Mouse (Mus musculus): ENCODE measurements at regions not wholly inside any gene's neighbourhood (a gene's known extent, or its start where the extent isn't known, plus 50 kb on each side); places are given as distances from the start of the nearest gene placed in this dataset.

DNA sequence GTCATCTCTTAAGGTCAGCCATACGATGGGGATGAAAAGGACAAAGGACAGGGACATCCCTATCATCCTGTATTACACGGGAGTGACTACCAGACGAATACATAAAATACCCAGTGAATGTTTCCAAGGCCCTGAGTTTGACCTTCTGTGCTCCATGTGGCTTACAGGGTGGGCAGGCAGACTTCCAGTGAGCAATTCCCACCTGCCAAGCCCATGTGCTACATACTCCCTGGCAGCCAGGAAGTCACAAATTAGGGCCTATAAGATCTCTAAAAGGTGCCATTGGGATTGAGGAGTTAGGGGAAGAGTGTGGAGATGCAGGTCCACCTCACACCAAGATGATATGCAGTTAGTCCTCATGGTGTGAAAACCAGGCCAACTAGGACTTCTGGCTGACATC is 233.1 kb upstream of the Kazn start:
- DNase-seq (ENCODE audit: low read depth, low spot score), result no peak

GRCm38 (mm10) chr4:142470784-142471183 is 231.6 kb upstream of the Kazn start:
- DNase-seq (ENCODE audit: low read depth, low spot score), result no peak

GRCm38 (mm10) chr4:142467920-142468319 is 228.7 kb upstream of the Kazn start:
- no peak for DNase-seq (ENCODE audit: low read depth, low spot score)

GRCm38 (mm10) chr4:142465226-142465625 is 226.0 kb upstream of the Kazn start:
- DNase-seq (ENCODE audit: low read depth, low spot score), result no peak

DNA sequence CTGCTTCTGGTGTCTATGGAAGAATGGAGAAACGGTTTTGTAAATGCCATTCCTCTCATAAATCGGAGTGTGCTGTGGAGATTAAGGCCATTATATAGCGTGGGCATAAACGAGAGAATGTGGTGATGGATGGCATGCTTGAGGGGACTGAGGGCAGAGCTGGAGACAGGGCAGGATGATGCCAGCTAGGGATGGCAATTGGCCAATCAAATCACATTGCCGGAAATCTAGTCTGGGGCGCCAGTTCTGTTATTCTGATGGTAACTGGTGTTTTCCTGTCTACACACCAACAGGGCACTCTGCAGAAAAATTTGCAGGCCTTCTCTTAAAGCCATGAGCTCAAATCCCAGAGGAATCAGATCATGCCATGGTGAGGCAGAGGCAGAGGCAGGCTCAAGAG is 224.9 kb upstream of the Kazn start:
- no peak for DNase-seq (ENCODE audit: low read depth, low spot score)

DNA sequence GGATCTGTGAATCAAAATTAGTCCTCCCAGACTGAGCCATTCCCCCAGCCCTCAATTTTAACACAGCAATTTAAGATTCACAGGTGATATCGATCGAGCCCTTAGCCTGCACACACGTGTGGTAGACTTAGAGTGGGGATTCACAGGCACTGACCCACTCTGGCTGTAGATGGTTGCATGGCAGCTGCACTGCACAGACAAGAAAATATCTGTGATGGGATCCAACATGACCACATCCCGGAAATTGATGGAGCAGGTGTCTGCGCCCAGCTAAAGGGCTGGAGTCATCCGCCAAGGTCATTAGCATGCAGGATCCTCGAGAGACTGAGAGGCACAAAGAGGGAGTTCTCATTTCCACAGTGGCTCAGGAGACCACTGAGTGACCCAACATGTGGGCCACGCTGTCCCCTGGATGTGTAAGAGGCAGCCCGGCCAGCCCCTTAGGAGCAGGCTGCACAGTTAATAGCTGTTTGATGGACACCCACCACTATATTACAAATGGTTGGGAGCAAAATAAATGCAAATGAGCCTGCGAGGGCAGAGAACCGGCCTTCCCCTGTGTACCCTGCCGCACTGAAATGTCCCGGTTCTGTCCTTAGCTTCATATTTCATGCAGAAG is 221.4 kb upstream of the Kazn start:
- no peak for DNase-seq (ENCODE audit: low read depth, low spot score)

GRCm38 (mm10) chr4:142452614-142453013 is 213.4 kb upstream of the Kazn start:
- no peak for DNase-seq (ENCODE audit: low read depth, low spot score)

GRCm38 (mm10) chr4:142450884-142451283 is 211.7 kb upstream of the Kazn start:
- no peak for DNase-seq (ENCODE audit: low read depth, low spot score)

DNA sequence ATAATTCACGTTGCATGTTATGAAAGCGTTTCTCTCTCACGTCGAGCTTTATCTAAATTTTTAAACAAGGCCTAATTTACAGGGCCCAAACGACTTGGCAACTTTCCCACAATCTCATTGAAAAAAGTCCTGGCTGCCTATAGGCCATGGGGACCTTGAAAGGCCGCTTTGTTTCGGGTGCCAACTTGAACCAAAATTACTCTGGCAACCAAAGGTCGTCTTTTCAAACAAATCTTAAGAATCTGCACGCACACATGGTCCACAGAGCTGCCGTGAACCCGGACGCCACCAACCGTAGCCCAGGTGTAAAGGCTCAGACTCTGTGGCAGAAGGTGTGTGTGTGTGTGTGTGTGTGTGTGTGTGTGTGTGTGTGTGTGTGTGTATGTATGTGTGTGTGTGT is 210.5 kb upstream of the Kazn start:
- no peak for DNase-seq (ENCODE audit: low read depth, low spot score)

- DNase-seq (ENCODE audit: low read depth, low spot score), result no peak
Observed at GRCm38 (mm10) chr4:142449198-142449702, 210.0 kb upstream of the Kazn start.

DNA sequence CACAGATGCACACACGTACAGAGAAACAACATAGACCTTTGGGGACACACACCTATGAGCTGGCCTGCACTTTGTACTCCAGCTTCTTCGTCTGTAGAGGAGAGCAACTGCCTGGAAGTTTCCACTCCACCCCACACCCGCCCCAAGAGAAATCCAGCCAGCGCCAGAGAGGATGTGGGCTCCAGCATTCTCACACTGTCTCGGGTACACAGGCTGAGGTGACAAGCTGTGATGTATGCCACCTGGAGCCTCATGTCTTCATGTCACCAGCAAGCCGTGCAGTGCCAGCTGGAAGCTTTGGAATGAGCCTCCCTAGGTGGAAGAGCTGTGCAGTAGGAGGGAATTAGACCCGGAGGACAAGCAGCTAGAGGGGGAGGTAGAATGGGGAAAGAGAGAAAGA is 208.3 kb upstream of the Kazn start:
- no peak for DNase-seq (ENCODE audit: low read depth, low spot score)

- DNase-seq (ENCODE audit: low read depth, low spot score), result no peak
Observed at GRCm38 (mm10) chr4:142441045-142441444, 201.8 kb upstream of the Kazn start.

- no peak for DNase-seq (ENCODE audit: low read depth, low spot score)
Observed at GRCm38 (mm10) chr4:142439450-142440183, 200.4 kb upstream of the Kazn start.

- DNase-seq (ENCODE audit: low read depth, low spot score), result no peak
Observed at GRCm38 (mm10) chr4:142424596-142424995, 185.4 kb upstream of the Kazn start.

GRCm38 (mm10) chr4:142420427-142420826 is 181.2 kb upstream of the Kazn start:
- DNase-seq (ENCODE audit: low read depth, low spot score), result no peak

- DNase-seq (ENCODE audit: low read depth, low spot score), result no peak
Observed at GRCm38 (mm10) chr4:142414874-142415273, 175.7 kb upstream of the Kazn start.

DNA sequence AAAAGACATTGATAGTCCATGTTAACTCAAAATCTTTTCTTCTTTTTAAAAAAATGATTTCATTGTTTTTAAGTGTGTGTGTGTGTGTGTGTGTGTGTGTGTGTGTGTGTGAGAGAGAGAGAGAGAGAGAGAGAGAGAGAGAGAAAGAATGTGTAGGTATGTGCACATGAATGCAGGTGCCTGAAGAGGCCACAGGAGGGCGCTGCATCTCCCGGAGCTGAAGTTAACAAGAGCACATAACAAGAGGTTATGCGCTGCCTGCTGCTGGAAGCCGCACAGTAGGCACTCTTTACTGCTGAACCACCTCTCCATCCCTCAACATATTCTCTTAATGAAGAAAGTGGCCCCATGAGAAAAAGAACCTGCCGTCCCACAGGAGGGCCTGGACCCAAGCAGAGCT is 172.6 kb upstream of the Kazn start:
- no peak for DNase-seq (ENCODE audit: low read depth, low spot score)

- no peak for DNase-seq (ENCODE audit: low read depth, low spot score)
Observed at GRCm38 (mm10) chr4:142410596-142411573, 171.7 kb upstream of the Kazn start.

DNA sequence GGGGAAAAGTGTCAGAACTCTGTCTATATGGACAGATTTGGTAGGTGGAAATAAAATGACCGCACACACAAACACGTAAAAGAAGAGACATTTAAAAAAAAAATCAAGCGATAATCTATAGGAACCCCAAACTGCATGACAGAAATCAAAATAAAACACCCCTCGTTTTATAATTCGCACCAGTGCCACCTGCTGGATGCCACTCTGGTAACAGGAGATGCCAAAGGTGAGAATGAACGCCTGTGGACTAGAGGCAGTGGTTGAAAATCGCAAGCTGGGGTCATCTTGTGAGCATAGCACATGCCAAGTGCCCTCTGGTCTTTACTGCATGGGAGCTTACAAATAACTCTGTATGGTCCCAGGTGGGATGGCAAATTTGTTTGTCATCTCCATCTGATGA is 158.7 kb upstream of the Kazn start:
- no peak for DNase-seq (ENCODE audit: low read depth, low spot score)

DNA sequence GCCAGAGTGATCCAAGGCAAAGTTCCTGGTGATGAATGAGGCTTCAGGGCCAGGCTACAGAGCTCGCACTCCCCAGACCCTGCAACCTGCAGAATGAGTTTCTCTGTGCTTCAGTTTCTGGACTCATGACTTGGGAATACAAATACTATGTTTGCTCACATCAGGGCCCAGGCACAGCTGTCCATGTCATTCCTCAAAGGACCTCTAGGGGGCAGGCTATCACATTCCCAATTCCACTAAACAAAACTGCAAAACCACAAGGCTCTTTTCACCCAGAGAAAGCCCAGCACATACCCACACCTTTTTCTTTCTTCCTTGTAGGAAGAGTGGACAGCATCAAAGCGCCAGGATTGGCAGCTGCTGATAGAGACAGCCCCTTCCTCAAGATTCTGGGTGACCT is 153.7 kb upstream of the Kazn start:
- no peak for DNase-seq (ENCODE audit: low read depth, low spot score)

DNA sequence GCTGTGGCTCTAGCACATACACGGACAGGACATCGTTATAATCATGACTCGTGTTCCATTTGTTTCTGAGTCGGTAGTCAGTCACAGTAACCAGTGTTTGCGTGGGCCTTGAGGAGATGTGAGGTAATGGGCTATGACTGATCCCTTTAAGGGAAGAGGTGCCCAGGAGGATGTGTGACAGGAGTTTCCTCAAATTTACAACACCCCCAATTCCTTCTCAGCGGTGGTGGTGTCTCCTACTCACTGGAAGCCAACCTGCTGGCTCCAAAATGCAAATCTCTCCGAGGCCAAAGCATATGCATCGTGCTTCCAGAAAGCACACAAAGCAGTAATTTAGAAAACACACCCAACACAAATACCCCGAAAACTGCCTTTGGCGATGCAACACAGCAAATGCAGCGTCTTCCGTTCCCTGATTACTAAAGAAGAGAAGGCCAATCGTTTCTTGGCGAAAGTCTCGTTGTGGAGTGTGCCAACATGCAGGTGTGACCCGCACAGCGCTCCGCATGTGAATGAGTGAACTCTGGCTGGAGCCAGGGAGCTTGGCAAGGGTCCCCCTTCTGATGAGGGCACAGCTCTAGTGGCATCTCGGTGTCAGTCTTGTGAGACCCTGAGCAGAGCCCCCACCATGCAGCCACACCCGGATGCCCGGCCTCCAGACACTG is 151.5 kb upstream of the Kazn start:
- DNase-seq (ENCODE audit: low read depth, low spot score), result no peak

DNA sequence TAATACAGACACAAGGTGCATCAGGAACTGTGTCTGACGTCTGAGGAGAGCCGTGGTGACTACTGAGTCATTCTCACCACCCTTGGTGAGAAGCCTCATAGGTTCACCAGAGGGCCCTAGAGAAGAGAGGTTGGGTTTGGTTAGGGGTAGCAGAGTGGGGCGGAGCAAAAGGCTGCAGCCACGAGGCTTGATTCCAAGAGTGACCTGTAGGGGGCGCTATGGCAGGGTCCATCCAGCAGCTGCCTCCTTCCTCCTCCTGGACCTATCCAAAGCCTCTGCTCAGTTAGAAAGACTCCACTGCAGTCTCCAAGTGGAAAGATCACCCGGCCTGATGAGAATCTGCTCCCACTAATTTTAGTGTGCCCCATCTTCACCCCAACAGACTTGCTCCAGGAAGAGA is 149.3 kb upstream of the Kazn start:
- no peak for DNase-seq (ENCODE audit: low read depth, low spot score)

Data from 3T3-L1 (cell line).